Mouse (Mus musculus): Measurements from ENCODE around the gene Nt5dc2.

GRCm38 (mm10) chr14:31141011-31141410 is 10.2 kb downstream of the Nt5dc2 start:
- TF ChIP-seq CTCF (IDR thresholded peaks at IDR 0.05; ENCODE audit: insufficient read depth, low read depth, low read length) (no peak), POLR2A (IDR thresholded peaks at IDR 0.05; ENCODE audit: insufficient read depth, low read depth, low read length) (no peak)
